Mouse (Mus musculus): Measurements from ENCODE around the gene Blvra.
"Not testable (repeated sequence)": the region's sequence is repeated elsewhere in the genome, so short reads cannot be mapped to it uniquely, and the experiment has no call there.

The Blvra gene

DNA sequence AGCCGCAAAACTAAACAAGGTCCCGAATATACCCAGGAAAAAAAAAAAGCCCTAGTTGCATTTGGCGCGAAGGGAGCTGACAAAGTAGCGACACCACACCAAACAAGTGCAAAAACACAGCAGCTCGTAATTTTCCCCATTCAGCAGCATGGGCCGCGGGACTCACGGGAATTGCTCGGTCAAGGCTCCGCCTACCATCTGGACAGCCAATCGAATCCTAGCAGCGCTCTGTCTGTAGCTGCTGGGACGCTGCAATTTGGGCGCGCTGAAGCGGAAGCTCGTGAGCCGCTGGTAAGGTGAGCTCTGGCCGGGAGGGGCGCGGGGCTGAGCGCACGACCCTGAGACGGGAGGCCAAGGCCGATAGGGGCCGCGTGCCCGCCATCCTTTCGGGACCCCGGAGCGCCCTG, at the start of gene Blvra:
Gene Blvra, plus strand, starts transcription at position 231 of the 407 bp plus-strand sequence.
- peak; percentile 89 for DNase-seq (ENCODE audit: low spot score)

DNA sequence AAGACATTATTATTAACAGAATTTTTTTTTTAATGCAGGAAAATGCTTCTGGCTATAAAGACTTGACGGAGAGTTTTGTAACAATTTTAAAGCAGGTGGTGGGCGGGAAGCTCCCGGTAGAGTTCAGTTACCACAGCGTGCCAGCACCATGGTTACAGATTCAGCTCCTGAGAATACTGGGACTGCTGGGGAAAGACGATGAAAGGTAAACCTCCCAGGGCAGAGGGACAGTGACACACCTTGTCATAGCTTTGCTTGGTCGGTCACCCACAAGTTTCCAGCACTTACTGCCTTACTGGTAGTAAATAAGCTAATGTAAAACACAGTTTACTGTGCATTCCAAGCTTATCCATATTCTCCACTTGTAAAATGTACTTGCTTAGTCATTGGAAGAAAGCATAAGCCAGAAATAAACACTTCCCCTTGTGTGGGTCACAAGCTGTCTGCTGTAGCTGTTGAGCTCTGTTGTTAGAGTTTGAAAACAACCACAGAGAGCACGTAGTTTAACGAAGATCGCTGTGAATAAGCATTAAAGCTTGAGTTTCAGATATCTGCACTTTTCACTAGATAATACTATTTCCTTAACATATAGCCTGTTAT, 35.4 kb upstream of the Blvra start:
- no peak for DNase-seq (ENCODE audit: low spot score)

DNA sequence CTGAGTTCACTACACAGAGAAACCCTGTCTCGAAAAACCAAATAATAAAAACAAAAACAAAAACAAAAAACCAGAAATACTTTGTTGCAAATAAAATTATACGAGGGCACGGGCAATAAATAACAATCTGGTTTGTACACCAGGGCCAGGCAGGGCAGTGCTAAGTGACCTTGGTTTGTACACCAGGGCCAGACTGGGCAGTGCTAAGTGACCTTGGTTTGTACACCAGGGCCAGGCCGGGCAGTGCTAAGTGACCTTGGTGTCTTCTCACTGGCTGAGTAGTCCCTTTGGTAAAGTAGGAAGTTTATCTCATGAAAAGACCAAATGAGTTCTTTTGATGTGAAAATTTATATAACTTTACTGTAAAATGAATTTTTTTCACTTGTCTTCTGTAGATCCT, 33.2 kb upstream of the Blvra start:
- DNase-seq (ENCODE audit: low spot score), result no peak

DNA sequence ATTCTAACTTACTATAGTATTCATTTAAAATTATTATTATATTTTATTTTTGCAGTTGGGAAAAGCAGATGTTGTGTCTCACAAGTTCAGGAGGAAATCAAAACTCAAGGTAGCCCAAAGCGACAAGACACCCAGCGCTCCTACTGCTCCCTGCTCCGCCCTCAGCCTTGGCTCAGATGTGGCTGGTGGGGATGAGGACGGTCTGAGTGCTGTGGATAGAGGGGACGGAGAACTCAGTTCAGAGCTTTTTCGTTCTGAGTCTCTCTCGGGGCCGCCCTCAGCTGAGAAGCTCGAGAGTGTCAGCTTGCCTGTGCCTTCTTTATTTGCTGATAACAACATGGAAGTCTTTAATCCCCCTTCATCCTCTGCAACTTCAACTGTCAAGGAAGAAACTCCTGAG, 9.0 kb upstream of the Blvra start:
- DNase-seq (ENCODE audit: low spot score), result no peak

DNA sequence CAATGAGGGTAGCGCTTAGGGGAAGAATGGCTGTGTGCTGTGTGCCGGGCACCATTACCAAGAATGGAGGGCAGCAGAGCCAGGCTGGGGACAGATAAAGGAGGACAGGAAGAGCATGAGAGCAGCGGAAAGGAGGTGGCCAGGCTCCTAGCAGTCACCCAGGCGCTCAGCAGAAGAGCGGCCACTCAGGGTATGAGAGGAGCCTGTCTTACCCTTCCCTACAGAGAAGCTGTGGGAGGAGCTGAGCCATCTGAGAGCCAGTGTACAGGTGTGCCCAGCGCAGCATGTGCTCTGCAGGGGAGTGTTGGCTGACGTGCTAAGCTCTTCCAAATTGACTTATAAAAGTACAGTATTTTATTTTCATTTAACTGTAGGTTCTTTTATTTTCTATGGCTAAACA, 1.7 kb upstream of the Blvra start:
- no peak for DNase-seq (ENCODE audit: low spot score)

DNA sequence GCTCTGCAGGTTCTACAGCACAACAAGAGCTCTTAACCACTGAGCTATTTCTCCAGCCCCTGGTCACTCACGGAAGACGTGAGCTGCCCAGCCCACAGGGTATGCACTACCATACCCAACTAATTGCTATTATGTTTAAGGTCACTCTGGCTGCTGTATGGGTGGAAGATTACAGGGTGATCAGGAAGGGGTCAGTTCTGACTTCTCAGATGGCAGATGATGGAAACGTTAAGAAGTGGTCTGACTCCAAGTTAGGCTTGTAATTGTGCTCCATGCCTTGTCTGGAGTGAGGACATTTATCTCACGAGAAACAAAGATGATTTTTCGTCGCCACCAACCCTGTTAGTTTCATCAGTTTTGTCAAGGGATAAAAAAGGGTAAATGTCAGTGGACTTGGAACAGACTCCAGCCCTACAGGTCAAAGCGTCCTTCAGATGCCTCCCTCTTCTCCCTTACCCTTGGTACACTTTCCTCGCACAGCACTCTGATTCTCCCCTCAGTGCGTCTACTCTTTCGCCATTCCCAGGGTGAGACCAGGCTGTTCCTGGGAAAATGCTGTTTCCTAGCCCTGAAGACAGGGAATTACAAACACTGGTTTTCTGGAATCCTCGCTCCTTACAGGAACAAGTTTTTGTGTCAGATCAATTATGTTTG, 557 bp upstream of the Blvra start:
- DNase-seq (ENCODE audit: low spot score), result no peak

DNA sequence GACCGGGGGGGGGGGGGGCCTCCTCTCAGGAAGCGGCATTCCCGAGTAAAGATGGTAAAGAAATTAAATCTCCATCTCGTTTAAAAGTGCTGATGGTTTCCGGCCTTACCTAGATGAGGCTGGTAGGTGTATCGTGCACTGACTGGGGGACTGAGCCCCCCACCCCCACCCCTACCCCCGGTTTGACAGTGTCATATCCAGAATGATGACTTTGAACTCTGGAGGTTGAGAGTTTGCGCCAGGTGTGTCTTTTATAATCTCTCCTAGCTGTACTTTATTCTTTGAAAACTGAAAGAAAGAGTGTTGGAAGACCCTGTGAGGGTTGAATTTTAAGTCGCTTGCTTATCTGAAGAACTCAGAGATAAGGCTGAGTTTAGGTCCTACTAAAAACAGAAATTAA, 414 bp downstream of the Blvra start:
- DNase-seq (ENCODE audit: low spot score), result no peak

DNA sequence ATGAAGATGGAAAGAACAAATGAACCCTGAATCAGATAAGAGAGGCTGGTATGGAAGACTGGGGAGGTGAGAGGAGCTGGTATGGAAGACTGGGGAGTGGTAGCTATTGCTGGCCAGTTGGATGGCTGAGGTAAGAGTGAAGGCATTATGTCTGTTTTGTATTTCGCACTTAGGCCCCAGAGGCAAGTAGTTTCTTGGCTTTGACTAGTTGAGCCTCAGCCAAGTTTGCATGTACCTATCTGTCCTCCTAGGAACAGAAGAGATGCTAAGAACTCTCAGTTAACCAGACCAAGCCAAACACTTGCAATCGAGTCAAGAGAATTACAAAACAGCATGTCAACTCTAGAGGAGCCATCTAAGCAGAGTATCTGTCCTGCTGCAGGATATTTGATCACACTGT, 3.7 kb downstream of the Blvra start:
- DNase-seq (ENCODE audit: low spot score), result no peak

DNA sequence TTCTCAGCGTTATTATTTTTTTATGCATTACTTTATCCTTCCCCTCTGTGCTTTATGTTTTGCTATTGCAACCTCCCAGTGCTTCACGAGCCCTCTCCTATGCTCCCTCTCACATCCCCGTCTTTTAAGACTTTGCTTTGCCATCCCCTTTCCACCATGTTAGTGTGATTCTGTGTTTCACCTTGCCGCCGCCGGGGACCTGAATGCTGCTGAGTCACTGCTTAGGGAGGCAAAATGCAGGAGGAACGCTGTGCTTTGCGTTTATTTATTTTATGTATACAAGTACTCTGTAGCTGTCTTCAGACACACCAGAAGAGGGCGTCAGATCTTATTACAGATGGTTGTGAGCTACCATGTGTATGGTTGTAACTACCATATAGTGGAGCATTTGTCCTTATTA, 7.1 kb downstream of the Blvra start:
- DNase-seq (ENCODE audit: low spot score), result no peak

DNA sequence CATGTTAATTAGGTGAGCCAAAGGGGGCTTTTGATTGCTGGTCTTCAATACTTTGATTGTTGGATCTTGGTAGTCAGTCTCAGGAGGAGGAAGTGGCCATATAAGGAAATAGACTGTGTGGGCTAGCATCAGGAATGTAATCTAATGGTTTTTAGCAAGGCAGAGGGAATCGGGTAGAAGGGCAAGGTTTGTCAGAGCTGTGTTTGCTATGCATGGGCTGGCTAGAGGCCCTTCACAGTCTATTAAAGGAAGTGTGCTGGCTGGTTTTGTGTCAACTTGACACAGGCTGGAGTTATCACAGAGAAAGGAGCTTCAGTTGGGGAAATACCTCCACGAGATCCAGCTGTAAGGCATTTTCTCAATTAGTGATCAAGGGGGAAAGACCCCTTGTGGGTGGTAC, 8.6 kb downstream of the Blvra start:
- not testable (repeated sequence) for DNase-seq (ENCODE audit: low spot score)

DNA sequence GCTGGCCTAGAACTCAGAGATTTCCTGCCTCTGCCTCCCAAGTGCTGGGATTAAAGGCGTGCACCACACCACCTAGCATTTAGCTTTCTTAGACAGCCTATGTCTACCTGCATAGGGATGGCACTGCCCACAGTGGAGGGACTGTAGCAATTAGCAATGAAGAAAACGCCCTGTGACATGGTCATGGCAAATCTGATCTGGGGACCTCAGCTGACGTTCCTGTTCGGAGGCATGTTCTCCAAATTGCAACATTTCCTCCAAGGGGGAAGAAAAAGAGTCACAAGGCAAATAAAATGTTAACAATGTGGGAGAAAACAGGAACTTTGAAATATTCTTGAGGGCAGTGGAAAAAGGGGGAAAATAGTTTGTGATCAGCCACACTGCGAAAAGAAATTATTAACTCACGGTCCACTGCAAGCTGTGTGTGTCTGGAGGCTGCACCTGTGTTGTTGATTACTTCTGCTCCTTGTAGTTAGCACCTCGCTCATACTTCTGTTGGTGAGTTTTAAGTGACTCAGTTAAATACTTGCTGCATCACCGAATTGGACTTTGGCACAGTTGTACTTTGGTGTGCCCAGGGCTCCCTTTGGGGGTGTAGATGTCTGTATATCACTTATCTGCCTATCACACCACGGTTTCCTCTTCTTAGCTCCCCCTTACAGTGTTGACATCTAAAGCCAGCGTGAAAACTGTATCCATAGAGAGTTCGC, 9.6 kb downstream of the Blvra start:
- DNase-seq (ENCODE audit: low spot score), result no peak

DNA sequence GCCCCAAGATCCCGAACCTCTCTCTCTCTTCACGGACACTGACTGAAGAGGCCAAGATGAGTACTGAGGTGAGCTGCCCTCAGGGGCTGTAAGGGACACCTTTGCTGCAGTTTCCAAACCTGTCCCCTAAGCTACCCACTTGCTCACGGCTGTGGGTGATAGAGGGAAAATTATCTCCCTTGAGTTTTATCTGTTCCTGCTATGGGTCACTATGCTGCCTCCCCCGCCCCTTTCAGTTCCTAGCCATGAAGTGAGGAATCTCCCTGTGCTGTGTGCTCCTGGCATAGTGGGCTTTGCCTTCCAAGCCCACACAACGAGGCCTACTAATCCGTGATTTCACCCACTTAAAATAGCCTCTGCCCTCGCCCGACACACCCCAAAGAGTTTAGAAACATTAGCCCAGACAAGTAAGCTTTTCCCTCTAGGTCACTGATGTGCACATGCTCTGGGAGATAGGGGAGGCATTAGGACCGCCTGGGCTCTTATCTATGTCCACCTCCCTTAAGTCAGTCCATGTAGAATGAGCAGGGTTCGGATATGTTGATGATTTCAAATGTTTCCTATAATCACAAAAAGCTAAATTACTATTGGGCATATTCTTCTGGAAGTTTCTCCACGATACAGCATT, 10.2 kb downstream of the Blvra start:
- DNase-seq (ENCODE audit: low spot score), result no peak

DNA sequence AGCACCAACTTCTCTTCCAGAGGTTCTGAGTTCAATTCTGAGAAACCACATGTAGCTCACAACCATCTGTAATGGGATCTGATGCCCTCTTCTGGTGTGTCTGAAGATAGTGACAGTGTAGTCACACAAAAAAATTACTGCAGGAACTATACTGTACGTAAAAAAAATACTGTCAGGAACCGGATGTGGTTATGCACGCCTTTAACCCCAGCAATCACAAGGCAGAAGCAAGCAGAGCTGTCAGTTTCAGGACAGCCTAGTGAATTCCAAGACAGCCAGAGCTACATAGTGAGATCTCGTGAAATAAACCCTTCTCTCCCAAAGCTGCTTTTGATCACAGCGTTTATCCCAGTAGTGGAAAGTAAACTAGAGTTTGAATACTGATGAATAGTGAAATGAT, 15.8 kb downstream of the Blvra start:
- no peak for DNase-seq (ENCODE audit: low spot score)

DNA sequence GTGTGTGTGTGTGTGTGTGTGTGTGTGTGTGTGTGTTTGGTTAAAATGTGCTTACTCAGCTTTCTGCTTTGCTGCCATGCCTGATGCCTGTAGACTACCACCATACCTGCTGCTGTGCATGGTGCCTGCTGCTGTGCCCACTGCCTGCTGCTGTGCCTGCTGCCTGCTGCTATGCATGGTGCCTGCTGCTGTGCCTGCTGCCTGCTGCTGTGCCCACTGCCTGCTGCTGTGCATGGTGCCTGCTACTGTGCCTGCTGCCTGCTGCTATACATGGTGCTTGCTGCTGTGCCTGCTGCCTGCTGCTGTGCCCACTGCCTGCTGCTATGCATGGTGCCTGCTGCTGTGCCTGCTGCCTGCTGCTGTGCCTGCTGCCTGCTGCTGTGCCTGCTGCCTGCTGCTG, 19.7 kb downstream of the Blvra start:
- DNase-seq (ENCODE audit: low spot score), result not testable (repeated sequence)

DNA sequence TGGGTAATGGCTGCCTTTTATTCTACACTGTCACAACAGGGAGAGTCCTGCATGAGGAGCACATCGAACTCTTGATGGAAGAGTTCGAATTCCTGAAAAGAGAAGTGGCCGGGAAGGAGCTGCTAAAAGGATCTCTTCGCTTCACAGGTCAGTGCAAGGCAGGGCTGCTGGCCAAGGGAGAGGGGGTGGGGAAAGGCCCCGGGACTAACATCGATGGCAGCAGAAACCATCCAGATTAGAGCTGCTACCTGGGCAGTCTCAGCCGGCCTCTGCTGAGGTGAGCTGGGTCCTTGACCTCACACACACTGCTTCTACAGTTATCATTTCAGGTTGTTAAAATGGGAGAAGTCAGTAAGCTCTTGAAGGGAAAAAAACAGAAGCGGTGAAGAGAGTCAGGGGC, 21.5 kb downstream of the Blvra start:
- no peak for DNase-seq (ENCODE audit: low spot score)

DNA sequence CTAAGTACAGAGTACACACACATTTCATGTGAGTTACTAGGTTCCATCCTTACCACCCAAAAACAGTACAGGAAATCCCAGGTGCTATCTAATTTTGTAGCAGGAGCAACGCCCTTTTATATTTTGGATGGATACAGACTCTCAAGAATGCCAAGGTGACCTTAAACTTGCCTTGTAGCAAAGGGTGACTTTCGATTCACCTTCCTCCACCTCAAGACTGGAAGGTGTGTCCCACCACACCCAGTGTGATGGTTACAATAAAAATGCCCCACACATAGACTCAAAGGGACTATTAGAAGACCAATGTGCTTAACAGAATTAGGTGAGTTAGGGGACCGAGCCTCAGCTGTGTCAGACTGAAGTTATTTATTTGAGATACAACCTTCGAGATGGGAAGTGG, 38.5 kb downstream of the Blvra start:
- DNase-seq (ENCODE audit: low spot score), result no peak

DNA sequence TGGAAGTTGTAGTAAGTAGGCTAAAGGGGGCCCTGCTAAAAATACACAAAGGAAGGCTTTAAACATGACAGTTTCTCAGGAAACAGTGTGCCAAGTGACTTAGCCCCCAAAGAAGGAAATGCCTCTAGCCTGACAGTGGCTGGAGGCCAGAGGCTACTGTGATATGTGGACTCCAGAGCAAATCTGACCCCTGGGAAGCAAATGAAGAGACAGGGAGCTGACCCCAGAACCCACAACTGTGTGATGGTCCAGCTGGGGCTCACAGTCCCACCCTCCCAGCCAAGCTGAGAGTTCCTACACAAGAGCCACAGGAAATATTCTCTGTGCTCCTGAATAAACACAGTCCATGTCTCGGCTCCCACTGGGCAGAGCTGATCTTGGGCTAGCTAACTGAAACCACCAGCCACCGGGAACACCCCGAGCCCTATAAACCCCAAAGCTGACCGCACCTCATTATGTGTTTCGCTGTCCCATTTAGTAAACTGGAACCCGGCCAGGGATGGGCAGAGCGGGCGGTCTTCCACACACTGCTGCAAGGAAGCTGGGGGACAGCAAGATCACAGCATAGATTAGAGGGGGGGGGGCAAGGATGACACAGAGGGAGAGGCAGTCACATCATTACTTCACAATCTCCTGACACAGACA, 51.2 kb downstream of the Blvra start:
- no peak for DNase-seq (ENCODE audit: low spot score)

DNA sequence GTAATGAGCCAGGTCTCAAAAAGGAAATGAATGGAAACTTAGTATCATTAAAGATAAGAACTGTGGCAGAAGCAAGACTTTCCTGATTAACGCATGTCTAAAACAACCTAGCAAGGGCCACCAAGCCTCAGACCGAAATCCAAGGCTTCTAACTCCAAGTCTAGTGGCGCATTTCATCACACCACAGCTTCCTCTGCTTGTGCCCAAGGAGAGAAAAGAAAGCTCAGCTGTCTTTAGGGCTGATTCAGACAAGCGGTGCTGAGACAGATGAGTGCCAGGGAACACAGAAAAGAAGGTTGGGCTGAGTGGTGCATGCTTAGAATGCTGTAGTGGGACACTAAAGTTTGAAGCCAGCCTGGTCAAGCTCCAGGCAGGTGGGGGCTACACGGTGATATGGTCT, 58.5 kb downstream of the Blvra start:
- DNase-seq (ENCODE audit: low spot score), result no peak

DNA sequence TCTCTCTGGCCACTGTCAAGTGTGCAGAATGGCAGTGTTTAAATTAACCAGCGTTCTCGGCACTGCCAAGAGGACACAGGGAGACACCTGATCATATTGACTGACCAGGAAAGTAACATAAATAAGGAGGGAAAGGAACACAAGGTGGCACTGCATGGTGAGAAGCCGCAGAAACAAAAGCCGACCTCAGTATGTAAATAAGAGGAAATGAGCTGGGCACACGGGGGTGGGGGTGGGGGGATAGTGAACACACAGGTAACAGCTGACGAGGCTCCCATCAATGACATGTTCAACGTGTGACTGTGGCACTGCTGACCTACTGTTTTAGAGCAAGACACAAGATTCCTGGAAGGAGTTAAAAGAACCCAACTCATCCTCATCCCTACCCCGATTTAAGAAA, 60.9 kb downstream of the Blvra start:
- no peak for DNase-seq (ENCODE audit: low spot score)

DNA sequence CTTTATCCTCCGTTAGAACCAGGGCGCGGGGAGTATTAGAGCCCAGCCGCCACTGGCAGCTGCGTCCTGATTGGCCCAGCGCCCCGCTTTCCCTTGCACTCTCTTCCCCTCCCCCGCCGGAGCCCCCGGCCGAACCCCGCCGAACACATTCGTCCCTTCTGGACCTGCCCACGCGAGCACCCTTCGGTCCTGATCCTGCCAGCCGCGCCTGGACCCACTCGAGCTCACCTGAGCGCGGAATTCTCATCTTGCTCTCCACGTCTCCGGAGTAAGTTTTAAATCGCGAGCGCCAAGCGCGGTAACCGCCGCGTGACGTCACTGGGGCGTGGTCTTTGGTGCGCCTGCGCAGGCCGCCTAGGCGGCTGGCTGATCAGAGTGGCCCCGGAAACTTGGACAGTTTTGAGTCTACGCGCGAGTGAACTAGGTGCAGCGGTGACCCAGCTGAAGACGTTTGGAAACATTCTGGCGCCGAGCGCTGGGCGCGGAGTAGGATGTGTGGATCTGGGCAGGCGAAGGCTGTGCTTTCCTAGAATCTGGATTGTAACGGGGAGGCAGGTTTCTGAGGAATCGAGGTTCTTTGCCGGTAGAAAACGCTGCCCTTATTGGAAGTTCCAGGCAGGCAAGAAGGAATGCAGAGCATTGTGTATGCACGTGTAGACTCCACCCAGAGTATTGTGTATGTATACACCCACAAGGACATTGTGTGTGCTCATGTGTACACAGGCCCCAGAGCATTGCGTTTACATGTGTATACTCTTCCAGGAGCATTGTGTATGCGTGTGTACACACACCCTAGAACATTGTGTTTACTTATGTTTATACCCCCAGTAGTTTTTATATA, 63.4 kb downstream of the Blvra start, which contains the start of gene Ncaph:
Gene Ncaph, minus strand, starts transcription at position 334 of the 841 bp plus-strand sequence.
- DNase-seq (ENCODE audit: low spot score), result peak; percentile 94

DNA sequence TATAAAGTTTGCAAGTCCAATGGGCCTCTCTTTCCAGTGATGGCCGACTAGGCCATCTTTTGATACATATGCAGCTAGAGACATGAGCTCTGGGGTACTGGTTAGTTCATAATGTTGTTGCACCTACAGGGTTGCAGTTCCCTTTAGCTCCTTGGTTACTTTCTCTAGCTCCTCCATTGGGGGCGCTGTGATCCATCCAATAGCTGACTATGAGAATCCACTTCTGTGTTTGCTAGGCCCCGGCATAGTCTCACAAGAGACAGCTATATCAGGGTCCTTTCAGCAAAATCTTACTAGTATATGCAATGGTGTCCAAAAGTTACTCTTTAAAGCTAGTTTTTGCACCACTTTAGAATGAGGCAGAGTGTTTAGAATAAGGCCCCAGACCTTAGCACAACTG, 64.8 kb downstream of the Blvra start:
- not testable (repeated sequence) for DNase-seq (ENCODE audit: low spot score)

DNA sequence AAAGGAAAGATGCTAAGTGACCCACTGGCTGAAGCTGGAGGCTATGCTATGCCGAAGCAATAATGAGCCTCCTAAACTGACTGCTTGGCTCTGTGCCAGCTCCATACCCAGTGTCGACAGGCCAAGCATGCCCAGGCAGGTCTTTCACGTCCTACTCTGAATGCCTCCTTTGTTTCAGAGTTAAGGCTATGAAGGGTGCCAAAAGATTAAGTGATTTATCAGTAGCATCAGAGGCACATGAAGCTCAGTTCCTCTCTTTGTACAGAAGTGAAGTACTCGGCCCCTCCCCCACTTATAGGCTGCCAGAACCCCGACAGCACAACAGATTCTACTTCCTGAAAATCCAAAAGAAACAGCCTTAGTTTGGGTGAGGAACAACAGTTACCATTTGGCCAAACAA, 66.5 kb downstream of the Blvra start:
- peak; percentile 90 for DNase-seq (ENCODE audit: low spot score)

Measured in urinary bladder, postnatal 14 days (tissue).